Mouse (Mus musculus): ENCODE measurements around the gene Klhl25. TPM values are rescaled to one million over a fixed set of nuclear protein-coding genes. Genes with fewer than 3 reads are reported as not detected.
"Not testable (repeated sequence)": the region's sequence is repeated elsewhere in the genome, so short reads cannot be mapped to it uniquely, and the experiment has no call there.

Gene Klhl25
- polyA plus RNA-seq, 1 experiment from 2014 or later, result 32.6 TPM

GRCm38 (mm10) chr7:75848776-75849670 lies 913 bp downstream of the Klhl25 start:
- Histone ChIP-seq H3K4me1 (replicated peaks) (peaks cover 54% of the 10 kb centered on the region), H3K4me2 (peak overlapping the region; percentile 94), H3K27ac (replicated peaks) (peak overlapping the region; percentile 83), H3K27me3 (no peaks in the 10 kb centered on the region), H3K9me3 (no peaks in the 10 kb centered on the region), H3K9ac (peak overlapping the region; percentile 83), H3K36me3 (no peaks in the 10 kb centered on the region), H3K4me3 (peak overlapping the region; percentile 97)
- 1% methylated on average over 25 of the region's 25 CpGs for WGBS
- no peak for ATAC-seq (ENCODE audit: low FRiP score, low read depth)

- not testable (repeated sequence) for H3K4me3 ChIP-seq; H3K9me3 ChIP-seq; H3K9ac ChIP-seq; H3K27ac ChIP-seq (replicated peaks); H3K27me3 ChIP-seq; ATAC-seq (ENCODE audit: low FRiP score, low read depth); H3K36me3 ChIP-seq
- peak overlapping the region; percentile 94; the same call in 1 of the 2 replicates for H3K4me2 ChIP-seq
- 50% methylated on average over 1 of the region's 3 CpGs for WGBS
- H3K4me1 ChIP-seq (replicated peaks), result peaks cover 67% of the 10 kb centered on the region
Observed at GRCm38 (mm10) chr7:75850396-75850795, 2.3 kb downstream of the Klhl25 start.

GRCm38 (mm10) chr7:75851290-75851689 lies 3.2 kb downstream of the Klhl25 start:
- H3K27me3 ChIP-seq, result no peaks in the 10 kb centered on the region
- H3K9me3 ChIP-seq, result no peaks in the 10 kb centered on the region
- H3K9ac ChIP-seq, result no peak overlapping the region
- peak overlapping the region; percentile 75 for H3K27ac ChIP-seq (replicated peaks)
- no peaks in the 10 kb centered on the region for H3K36me3 ChIP-seq
- H3K4me3 ChIP-seq, result no peak overlapping the region
- WGBS, result 84% methylated on average over 10 of the region's 10 CpGs
- peaks cover 75% of the 10 kb centered on the region for H3K4me1 ChIP-seq (replicated peaks)
- no peak overlapping the region for H3K4me2 ChIP-seq
- ATAC-seq (ENCODE audit: low FRiP score, low read depth), result no peak

- ATAC-seq (ENCODE audit: low FRiP score, low read depth), result peak; percentile 68
Observed at GRCm38 (mm10) chr7:75852363-75852762, 4.3 kb downstream of the Klhl25 start.

GRCm38 (mm10) chr7:75853171-75853830 lies 5.2 kb downstream of the Klhl25 start:
- 71% methylated on average over 8 of the region's 8 CpGs for WGBS

More at GRCm38 (mm10) chr7:75852363-75852762, 4.3 kb downstream of the Klhl25 start:
- no peaks in the 10 kb centered on the region for H3K36me3 ChIP-seq
- H3K9ac ChIP-seq, result no peak overlapping the region
- H3K27ac ChIP-seq (replicated peaks), result peak overlapping the region; percentile 75
- WGBS, result 34% methylated on average over 4 of the region's 4 CpGs
- H3K9me3 ChIP-seq, result no peaks in the 10 kb centered on the region
- H3K4me3 ChIP-seq, result no peak overlapping the region
- peak overlapping the region; percentile 14; the same call in 1 of the 2 replicates for H3K4me2 ChIP-seq
- no peaks in the 10 kb centered on the region for H3K27me3 ChIP-seq
- peaks cover 74% of the 10 kb centered on the region for H3K4me1 ChIP-seq (replicated peaks)

GRCm38 (mm10) chr7:75854231-75854925 lies 6.3 kb downstream of the Klhl25 start:
- Histone ChIP-seq H3K4me2 (peak overlapping the region; percentile 21; the same call in 1 of the 2 replicates), H3K36me3 (no peaks in the 10 kb centered on the region), H3K27me3 (no peaks in the 10 kb centered on the region), H3K27ac (replicated peaks) (peak overlapping the region; percentile 75), H3K9ac (no peak overlapping the region), H3K9me3 (no peaks in the 10 kb centered on the region), H3K4me3 (no peak overlapping the region), H3K4me1 (replicated peaks) (peaks cover 61% of the 10 kb centered on the region)
- ATAC-seq (ENCODE audit: low FRiP score, low read depth), result no peak
- WGBS, result 21% methylated on average over 6 of the region's 6 CpGs

More at GRCm38 (mm10) chr7:75853171-75853830, 5.2 kb downstream of the Klhl25 start:
- Histone ChIP-seq H3K27ac (replicated peaks) (peak overlapping the region; percentile 75), H3K4me1 (replicated peaks) (peaks cover 69% of the 10 kb centered on the region), H3K9me3 (no peaks in the 10 kb centered on the region), H3K36me3 (no peaks in the 10 kb centered on the region), H3K4me3 (no peak overlapping the region), H3K27me3 (no peaks in the 10 kb centered on the region), H3K9ac (no peak overlapping the region), H3K4me2 (no peak overlapping the region)
- ATAC-seq (ENCODE audit: low FRiP score, low read depth), result no peak

- no peak overlapping the region for H3K9ac ChIP-seq
Observed at GRCm38 (mm10) chr7:75855028-75855427, 6.9 kb downstream of the Klhl25 start.

GRCm38 (mm10) chr7:75856259-75856658 lies 8.1 kb downstream of the Klhl25 start:
- H3K4me1 ChIP-seq (replicated peaks), result peaks cover 56% of the 10 kb centered on the region
- H3K9ac ChIP-seq, result no peak overlapping the region
- WGBS, result 87% methylated on average over 11 of the region's 11 CpGs

More at GRCm38 (mm10) chr7:75855028-75855427, 6.9 kb downstream of the Klhl25 start:
- Histone ChIP-seq H3K4me2 (peak overlapping the region; percentile 21; the same call in 1 of the 2 replicates), H3K27ac (replicated peaks) (peak overlapping the region; percentile 75), H3K4me3 (no peak overlapping the region), H3K27me3 (no peaks in the 10 kb centered on the region), H3K4me1 (replicated peaks) (peaks cover 61% of the 10 kb centered on the region), H3K36me3 (no peaks in the 10 kb centered on the region), H3K9me3 (no peaks in the 10 kb centered on the region)
- 66% methylated on average over 6 of the region's 6 CpGs for WGBS
- ATAC-seq (ENCODE audit: low FRiP score, low read depth), result no peak

GRCm38 (mm10) chr7:75859771-75860196 lies 11.7 kb downstream of the Klhl25 start:
- no peak for ATAC-seq (ENCODE audit: low FRiP score, low read depth)
- no peak overlapping the region for H3K9ac ChIP-seq

More at GRCm38 (mm10) chr7:75856259-75856658, 8.1 kb downstream of the Klhl25 start:
- Histone ChIP-seq H3K27me3 (no peaks in the 10 kb centered on the region), H3K36me3 (no peaks in the 10 kb centered on the region), H3K27ac (replicated peaks) (no peak overlapping the region), H3K4me2 (no peak overlapping the region), H3K4me3 (no peak overlapping the region), H3K9me3 (no peaks in the 10 kb centered on the region)
- ATAC-seq (ENCODE audit: low FRiP score, low read depth), result no peak

GRCm38 (mm10) chr7:75861638-75862426 lies 13.7 kb downstream of the Klhl25 start:
- H3K4me2 ChIP-seq; H3K27ac ChIP-seq (replicated peaks); H3K9ac ChIP-seq; H3K4me3 ChIP-seq; H3K9me3 ChIP-seq; ATAC-seq (ENCODE audit: low FRiP score, low read depth); H3K27me3 ChIP-seq; H3K4me1 ChIP-seq (replicated peaks): not testable (repeated sequence)
- WGBS, result 76% methylated on average over 7 of the region's 7 CpGs
- peaks cover 17% of the 10 kb centered on the region for H3K36me3 ChIP-seq

More at GRCm38 (mm10) chr7:75859771-75860196, 11.7 kb downstream of the Klhl25 start:
- WGBS, result 72% methylated on average over 9 of the region's 9 CpGs
- no peak overlapping the region for H3K4me2 ChIP-seq
- no peaks in the 10 kb centered on the region for H3K36me3 ChIP-seq
- H3K27ac ChIP-seq (replicated peaks), result peak overlapping the region; percentile 17; the same call in 1 of the 2 replicates
- no peaks in the 10 kb centered on the region for H3K9me3 ChIP-seq
- H3K4me1 ChIP-seq (replicated peaks), result peaks cover 23% of the 10 kb centered on the region
- no peaks in the 10 kb centered on the region for H3K27me3 ChIP-seq
- H3K4me3 ChIP-seq, result no peak overlapping the region

- peaks cover 17% of the 10 kb centered on the region for H3K36me3 ChIP-seq
- H3K9ac ChIP-seq; H3K9me3 ChIP-seq; H3K27me3 ChIP-seq; H3K27ac ChIP-seq (replicated peaks); ATAC-seq (ENCODE audit: low FRiP score, low read depth); H3K4me2 ChIP-seq; H3K4me1 ChIP-seq (replicated peaks); H3K4me3 ChIP-seq: not testable (repeated sequence)
- WGBS, result 97% methylated on average over 6 of the region's 6 CpGs
Observed at GRCm38 (mm10) chr7:75862427-75862781, 14.3 kb downstream of the Klhl25 start.

Measured in hindbrain, embryonic 15.5 days (tissue).